Mouse (Mus musculus) CH12.LX (cell line): ENCODE results near the gene Sema6c.

Experiments used
- CTCF ChIP-seq, 2 experiments: IDR thresholded peaks in 1 of 2; conservative IDR thresholded peaks in 1 of 2; 2 replicates each; pipeline ENCODE4 v1.5.1; 2011 to 2012; ENCODE audit warnings: low read depth in 2 of 2, low read length in 2 of 2, improper control_type of control experiment in 1 of 2, inconsistent platforms in 1 of 2, mild to moderate bottlenecking in 1 of 2, moderate library complexity in 1 of 2
- ELF1 ChIP-seq: IDR thresholded peaks from 2 replicates; pipeline ENCODE4 v1.6.1; 2014; ENCODE audit warnings: low read depth, mild to moderate bottlenecking, inconsistent platforms, low read length, improper control_type of control experiment
- JUN ChIP-seq: IDR thresholded peaks from 2 replicates; pipeline ENCODE4 v1.6.1; 2011; ENCODE audit warnings: low read depth, mild to moderate bottlenecking, low read length, improper control_type of control experiment, moderate library complexity; ENCODE audit not compliant: insufficient read depth
- MEF2A ChIP-seq: IDR thresholded peaks from 2 replicates; pipeline ENCODE4 v1.6.1; 2014; ENCODE audit warnings: low read depth, mild to moderate bottlenecking, inconsistent platforms, low read length, improper control_type of control experiment, borderline replicate concordance
- MXI1 ChIP-seq: IDR thresholded peaks from 2 replicates; pipeline ENCODE4 v1.6.1; 2011; ENCODE audit warnings: mild to moderate bottlenecking, low read depth, low read length, improper control_type of control experiment
- POLR2A ChIP-seq: IDR thresholded peaks from 2 replicates; pipeline ENCODE4 v1.6.1; 2011; ENCODE audit warnings: low read depth, mild to moderate bottlenecking, improper control_type of control experiment, low read length
- SMC3 ChIP-seq: IDR thresholded peaks from 2 replicates; pipeline ENCODE4 v1.6.1; 2011; ENCODE audit warnings: low read depth, low read length, improper control_type of control experiment
- TBP ChIP-seq: conservative IDR thresholded peaks from 2 replicates; pipeline ENCODE4 v1.6.1; 2011; ENCODE audit warnings: low read depth, low read length, improper control_type of control experiment
- TCF12 ChIP-seq: IDR thresholded peaks from 2 replicates; pipeline ENCODE4 v1.6.1; 2014; ENCODE audit warnings: low read depth, mild to moderate bottlenecking, inconsistent platforms, low read length, improper control_type of control experiment
- USF1 ChIP-seq: IDR thresholded peaks from 2 replicates; pipeline ENCODE4 v1.6.1; 2014; ENCODE audit warnings: low read depth, mild to moderate bottlenecking, inconsistent platforms, low read length, improper control_type of control experiment
- ZNF384 ChIP-seq: IDR thresholded peaks from 2 replicates; pipeline ENCODE4 v1.6.1; 2012; ENCODE audit warnings: low read depth, low read length, improper control_type of control experiment, inconsistent platforms

DNA sequence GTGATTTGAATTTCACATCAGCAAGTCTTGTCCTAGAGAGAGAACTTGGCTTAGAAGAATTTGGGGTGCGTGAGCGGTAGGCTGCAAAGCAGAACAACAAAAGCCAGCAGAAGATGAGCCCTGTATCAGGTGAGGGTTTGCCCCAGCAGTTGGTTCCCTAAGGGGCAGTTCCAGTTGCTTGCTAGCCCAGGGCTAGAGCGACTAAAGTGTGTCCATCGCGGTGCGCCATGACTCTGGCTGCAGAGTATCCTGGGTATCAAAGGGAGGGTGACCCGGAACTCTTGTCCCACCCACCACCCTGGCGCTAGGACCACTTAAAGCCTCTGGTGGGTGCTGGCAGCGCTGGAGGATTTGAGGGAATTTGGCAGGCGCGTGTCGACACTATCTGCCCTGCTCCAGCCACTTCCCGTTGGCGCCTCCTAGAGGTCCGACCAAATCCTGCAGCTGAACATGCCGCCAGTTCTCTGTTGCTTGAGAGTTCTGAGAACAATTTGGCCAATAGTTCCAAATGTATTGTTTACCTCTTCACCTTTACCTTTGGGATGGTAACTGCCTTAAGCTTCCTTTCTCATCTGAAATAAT, 13.8 kb downstream of the Sema6c start:
- TF ChIP-seq USF1 (no peak), JUN (no peak), TBP (no peak), ZNF384 (no peak), TCF12 (no peak), CTCF (conservative IDR thresholded peaks at IDR 0.05 in 1 of 2, IDR thresholded peaks at IDR 0.05 in 1 of 2; ENCODE audit: low read depth in 2 of 2, low read length in 2 of 2) (peak; percentile 15 to 69; a peak in 2 of 4 replicates), POLR2A (no peak), ELF1 (no peak), MEF2A (no peak), MXI1 (no peak), SMC3 (peak; percentile 42)
